Mouse (Mus musculus) cerebellum, postnatal 25 days (tissue): ENCODE measurements at regions not wholly inside any gene's neighbourhood (a gene's known extent, or its start where the extent isn't known, plus 50 kb on each side); places are given as distances from the start of the nearest gene placed in this dataset.

ENCODE experiments used
- DNase-seq, 2 experiments: peaks; one replicate each; pipeline ENCODE4 v3.0.0; 2021; ENCODE audit warnings: mixed read lengths in 2 of 2

GRCm38 (mm10) chr1:89207306-89207705, 137.1 kb downstream of the Sh3bp4 start:
- DNase-seq, result no peak

DNA sequence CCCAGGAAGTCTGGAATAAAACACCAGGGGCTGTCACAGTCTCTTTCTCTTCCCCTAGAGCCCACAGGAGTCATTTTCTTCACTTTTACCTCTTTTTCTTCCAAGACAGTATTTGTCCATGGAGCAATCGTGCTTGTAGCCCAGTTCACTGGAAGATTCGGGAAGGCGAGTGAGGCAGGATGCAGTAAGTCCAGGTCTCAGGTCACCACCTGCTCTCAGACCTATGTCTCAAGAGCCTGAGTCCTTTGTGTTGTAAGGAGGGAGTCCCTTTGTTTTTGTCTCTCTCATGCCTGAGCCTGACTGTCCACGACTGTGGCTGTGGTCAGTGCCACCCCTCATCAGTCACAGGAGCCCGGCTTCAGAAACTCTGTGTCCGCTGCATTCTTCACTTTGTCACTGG, 140.9 kb downstream of the Sh3bp4 start:
- DNase-seq, result no peak

DNA sequence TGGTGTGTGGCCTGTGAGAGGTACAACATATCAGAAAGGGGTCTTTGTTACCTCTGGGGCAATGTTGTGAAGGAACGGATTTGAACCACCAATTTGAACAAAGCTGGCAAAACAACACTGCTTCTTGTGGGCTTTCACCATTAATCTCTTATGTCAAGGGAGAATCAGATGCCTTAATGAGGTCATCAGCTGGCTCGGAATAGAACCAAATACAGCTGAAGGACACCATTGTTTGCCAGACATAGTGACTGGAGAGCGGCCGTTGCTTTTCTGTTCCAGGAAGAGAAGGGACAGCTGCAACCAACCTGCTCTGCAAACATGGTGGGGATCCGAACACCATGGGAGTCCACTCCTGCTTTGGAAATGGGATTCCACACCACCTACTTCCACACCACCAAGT, 158.2 kb downstream of the Sh3bp4 start:
- no peak for DNase-seq

- no peak for DNase-seq
Measured at GRCm38 (mm10) chr1:89231756-89232155, 161.5 kb downstream of the Sh3bp4 start.

GRCm38 (mm10) chr1:89232391-89232790, 162.2 kb downstream of the Sh3bp4 start:
- DNase-seq, result no peak

GRCm38 (mm10) chr1:89234895-89235294, 164.7 kb downstream of the Sh3bp4 start:
- DNase-seq, result no peak

- DNase-seq, result peak; percentile 59 to 67
Measured at GRCm38 (mm10) chr1:89235296-89235695, 165.1 kb downstream of the Sh3bp4 start.

DNA sequence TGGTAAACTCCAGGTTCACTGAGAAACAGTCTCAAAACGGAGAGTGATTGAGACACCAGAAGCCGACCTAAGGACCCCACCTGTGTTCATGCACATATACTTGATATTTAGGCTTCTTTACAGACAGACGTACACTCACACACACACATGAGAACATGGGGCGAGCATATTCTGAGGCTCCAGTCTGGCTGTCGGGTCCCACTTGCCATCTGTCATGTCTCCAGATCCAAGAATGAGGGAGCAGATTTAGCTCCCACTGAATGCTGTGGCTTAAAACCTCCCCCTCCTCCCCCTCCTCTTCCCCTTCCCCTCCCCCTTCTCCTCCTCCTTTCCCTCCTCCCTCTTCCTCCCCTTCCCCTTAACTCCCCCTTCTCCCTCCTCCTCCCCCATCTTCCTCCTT, 167.5 kb downstream of the Sh3bp4 start:
- DNase-seq, result peak in 1 of 2 experiments; percentile 18

GRCm38 (mm10) chr1:89244598-89244997, 174.4 kb downstream of the Sh3bp4 start:
- no peak for DNase-seq

GRCm38 (mm10) chr1:89245202-89246003, 175.2 kb downstream of the Sh3bp4 start:
- DNase-seq, result no peak

GRCm38 (mm10) chr1:89251753-89252152, 181.5 kb downstream of the Sh3bp4 start:
- no peak for DNase-seq

DNA sequence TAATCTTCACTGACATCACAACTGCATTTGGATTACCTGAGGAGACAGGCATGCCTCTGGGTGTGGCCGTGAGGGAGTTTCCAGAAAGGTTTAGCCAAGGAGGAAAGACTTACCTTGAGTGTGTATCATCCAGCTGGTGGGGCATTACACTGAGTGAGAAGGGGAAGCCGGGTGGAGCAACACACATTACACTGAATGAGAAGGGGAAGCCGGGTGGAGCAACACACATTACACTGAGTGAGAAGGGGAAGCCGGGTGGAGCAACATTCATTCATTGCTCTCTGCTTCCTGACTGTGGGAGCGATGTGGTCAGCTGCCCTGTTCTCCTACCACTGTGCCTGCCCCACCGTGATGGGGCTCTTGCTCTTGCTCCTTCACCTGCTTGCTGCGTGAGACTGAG, 182.3 kb downstream of the Sh3bp4 start:
- no peak for DNase-seq

- no peak for DNase-seq
Measured at GRCm38 (mm10) chr1:89257945-89258344, 187.7 kb downstream of the Sh3bp4 start.

DNA sequence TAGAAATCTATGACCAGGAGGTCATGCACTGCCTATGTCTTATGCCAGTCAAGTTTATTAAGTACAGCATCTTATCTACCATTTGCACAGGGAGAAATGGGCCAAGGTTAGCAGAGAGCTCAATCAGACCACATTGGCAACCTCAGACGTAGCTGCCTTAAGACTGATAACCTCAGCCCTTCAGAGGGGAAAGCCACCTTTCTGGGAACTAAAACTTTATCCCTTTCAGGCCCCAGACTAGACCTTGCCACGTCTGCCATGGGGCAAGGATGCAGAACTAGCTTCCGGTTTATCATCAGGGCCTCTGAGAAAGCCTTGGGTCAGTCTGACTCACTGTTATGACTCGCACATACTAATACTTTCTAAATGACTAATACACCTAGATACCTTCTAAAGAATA, 188.8 kb upstream of the Agap1 start:
- DNase-seq, result no peak

DNA sequence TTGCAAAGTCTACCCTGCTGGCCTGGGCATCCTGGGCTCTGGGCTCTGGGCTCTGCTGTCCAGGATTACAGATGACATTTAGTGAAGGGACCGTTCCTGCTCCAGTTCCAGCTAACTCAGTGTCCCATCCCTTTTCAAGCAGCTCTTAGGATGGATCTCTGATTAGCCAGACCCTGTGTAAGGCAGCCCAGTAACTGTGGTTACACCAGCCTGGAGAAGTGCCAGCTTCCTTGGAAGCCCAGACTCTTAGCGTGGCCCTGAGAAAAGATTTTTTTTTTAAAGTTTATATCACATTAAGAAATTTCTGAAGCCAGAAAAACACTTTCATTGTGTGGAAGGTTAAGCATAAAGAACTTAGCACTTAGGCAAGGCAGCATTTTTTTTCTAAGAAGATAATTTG, 185.8 kb upstream of the Agap1 start:
- DNase-seq, result peak in 1 of 2 experiments; percentile 21

GRCm38 (mm10) chr1:89271743-89272142, 182.9 kb upstream of the Agap1 start:
- no peak for DNase-seq

GRCm38 (mm10) chr1:89273021-89273420, 181.6 kb upstream of the Agap1 start:
- no peak for DNase-seq

- no peak for DNase-seq
Measured at GRCm38 (mm10) chr1:89273786-89274362, 180.7 kb upstream of the Agap1 start.

DNA sequence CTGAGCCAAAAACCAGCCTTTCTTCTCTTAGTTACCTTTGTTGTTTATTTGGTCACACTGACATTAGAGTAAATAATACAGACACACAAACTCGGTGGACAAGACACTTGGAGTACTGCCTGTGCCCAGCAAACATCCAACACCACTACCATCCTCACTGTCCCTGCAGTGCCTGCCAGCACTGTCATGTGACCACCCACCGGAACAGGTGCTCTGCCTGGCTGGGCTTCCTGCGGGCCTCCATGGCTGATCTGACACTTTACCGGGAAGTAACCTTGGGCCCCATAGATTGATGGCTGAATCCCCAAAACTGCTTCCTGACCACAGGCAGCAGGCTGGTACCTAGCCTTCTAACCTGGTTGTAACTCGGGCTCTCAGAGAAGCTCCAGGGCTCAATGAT, 175.2 kb upstream of the Agap1 start:
- no peak for DNase-seq

DNA sequence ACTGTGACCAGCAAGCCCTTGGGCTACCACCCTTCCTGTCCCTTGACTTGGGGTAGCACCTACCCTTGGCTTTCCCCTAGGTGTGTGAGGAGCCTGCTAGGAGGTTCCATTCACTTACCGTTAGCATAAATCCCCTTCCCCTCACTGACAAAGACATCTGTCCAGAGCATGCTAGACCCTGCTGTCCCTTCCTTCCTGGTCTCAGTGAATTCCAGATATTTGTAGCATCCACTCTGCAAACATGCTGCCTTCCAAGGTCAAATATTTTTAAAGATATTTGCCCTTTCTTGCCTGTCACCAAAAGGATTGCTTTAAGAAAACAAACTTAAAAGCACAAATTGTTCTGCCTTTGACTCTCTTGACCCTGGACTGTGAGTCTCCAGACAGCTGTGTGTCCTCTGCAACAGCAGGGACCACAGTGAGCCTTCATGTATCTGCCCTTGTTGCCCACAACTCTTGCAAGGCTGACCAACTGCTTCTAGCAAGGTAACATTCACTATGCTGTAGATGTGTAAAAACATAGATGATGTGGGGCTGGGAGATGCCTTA, 173.4 kb upstream of the Agap1 start:
- no peak for DNase-seq

DNA sequence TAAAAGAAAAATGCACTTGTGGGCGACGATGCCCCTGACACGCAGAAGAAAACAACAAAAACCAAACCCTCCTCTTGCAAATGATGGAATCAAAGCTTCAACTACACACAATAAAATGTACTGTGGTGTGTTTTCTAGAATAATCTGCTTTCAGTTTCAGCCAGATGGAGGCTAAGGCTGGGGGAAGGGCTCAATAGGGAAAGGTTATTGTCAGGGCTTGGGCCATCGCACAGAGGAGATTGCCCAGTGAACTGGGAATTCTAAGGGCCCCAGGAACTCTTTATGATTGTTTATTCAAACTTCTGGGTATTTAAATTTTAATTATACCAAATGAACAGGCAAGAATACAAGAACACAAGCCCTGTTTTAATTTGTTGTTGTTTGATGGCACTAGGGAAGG, 169.6 kb upstream of the Agap1 start:
- no peak for DNase-seq

GRCm38 (mm10) chr1:89287136-89287795, 167.3 kb upstream of the Agap1 start:
- DNase-seq, result no peak

DNA sequence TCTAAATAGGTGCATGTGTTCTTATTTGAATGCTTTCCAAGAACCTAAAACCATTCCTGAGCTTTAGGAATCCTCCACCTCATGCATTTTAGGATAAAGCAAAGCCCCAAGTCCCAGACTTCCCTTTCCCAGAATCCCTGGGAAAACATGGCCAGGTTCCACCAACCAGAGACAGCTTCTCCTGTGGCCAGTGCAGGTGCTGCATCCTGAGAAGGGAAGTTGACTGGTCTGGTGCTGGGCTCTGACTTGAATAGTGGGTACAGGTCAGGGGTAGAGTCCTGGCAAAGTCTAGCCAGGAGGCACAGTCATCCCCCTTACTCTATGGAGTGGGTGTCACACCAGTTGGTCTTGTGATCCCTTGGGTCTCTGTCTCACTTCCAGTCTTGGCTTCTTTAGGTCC, 166.6 kb upstream of the Agap1 start:
- no peak for DNase-seq

- no peak for DNase-seq
Measured at GRCm38 (mm10) chr1:89288921-89289320, 165.7 kb upstream of the Agap1 start.
